Mouse (Mus musculus) MEL (cell line): Measurements from ENCODE around the gene Rps16. TPM values are rescaled to one million over a fixed set of nuclear protein-coding genes. Genes with fewer than 3 reads are reported as not detected.

Experiments
- DNase-seq: peaks from one replicate; pipeline ENCODE4 v3.0.0; 2011; ENCODE audit warnings: low read depth, low spot score
- H3K27ac ChIP-seq: 2 replicates; pipeline ENCODE4 v1.5.1; 2012; ENCODE audit warnings: low read depth, mild to moderate bottlenecking, control low read depth, low read length, moderate library complexity; ENCODE audit not compliant: control insufficient read depth
- H3K27me3 ChIP-seq, 2 experiments: fragments of 150-350 bp in 1 of 2; sonication (generic) in 1 of 2; 2 replicates each; pipeline ENCODE4 v1.6.1; 2012; ENCODE audit warnings: low read length in 2 of 2, mild to moderate bottlenecking in 2 of 2, improper control_type of control experiment in 1 of 2, moderate library complexity in 1 of 2; ENCODE audit not compliant: insufficient read depth in 2 of 2, control insufficient read depth in 1 of 2
- H3K36me3 ChIP-seq, 2 experiments: 2 replicates each; pipeline ENCODE4 v1.6.1; 2012 to 2014; ENCODE audit warnings: low read length in 2 of 2, improper control_type of control experiment in 1 of 2, inconsistent platforms in 1 of 2, mild to moderate bottlenecking in 1 of 2; ENCODE audit not compliant: insufficient read depth in 2 of 2, control insufficient read depth in 1 of 2
- H3K4me1 ChIP-seq, 2 experiments: fragments of 150-350 bp in 1 of 2; sonication (generic) in 1 of 2; 2 replicates each; pipeline ENCODE4 v1.6.1; 2012; ENCODE audit warnings: low read length in 2 of 2, improper control_type of control experiment in 1 of 2, mild to moderate bottlenecking in 1 of 2; ENCODE audit not compliant: insufficient read depth in 2 of 2, control insufficient read depth in 1 of 2
- H3K4me3 ChIP-seq, 2 experiments: fragments of 150-350 bp in 1 of 2; sonication (generic) in 1 of 2; 2 replicates each; pipeline ENCODE4 v1.5.1; 2012; ENCODE audit warnings: low read depth in 2 of 2, low read length in 2 of 2, mild to moderate bottlenecking in 2 of 2, moderate library complexity in 2 of 2, control low read depth in 1 of 2, improper control_type of control experiment in 1 of 2; ENCODE audit not compliant: control insufficient read depth in 1 of 2, insufficient read depth in 1 of 2
- H3K79me2 ChIP-seq: 2 replicates; pipeline ENCODE4 v1.6.1; 2012; ENCODE audit warnings: mild to moderate bottlenecking, low read length, moderate library complexity; ENCODE audit not compliant: control insufficient read depth, poor library complexity, insufficient read depth
- H3K9ac ChIP-seq: 2 replicates; pipeline ENCODE4 v1.6.1; 2012; ENCODE audit warnings: low read depth, mild to moderate bottlenecking, control low read depth, low read length, moderate library complexity; ENCODE audit not compliant: control insufficient read depth, poor library complexity, severe bottlenecking
- H3K9me3 ChIP-seq: fragments of 150-350 bp; sonication (generic); replicated peaks from 2 replicates; pipeline ENCODE4 v1.6.1; 2012; ENCODE audit warnings: mild to moderate bottlenecking, low read length, improper control_type of control experiment, moderate library complexity; ENCODE audit not compliant: insufficient read depth
- CHD1 ChIP-seq: IDR thresholded peaks from 2 replicates; pipeline ENCODE4 v1.6.1; 2012; ENCODE audit warnings: low read depth, mild to moderate bottlenecking, inconsistent platforms, low read length, improper control_type of control experiment
- CHD2 ChIP-seq: IDR thresholded peaks from 2 replicates; pipeline ENCODE4 v1.6.1; 2011; ENCODE audit warnings: low read length, improper control_type of control experiment
- ELF1 ChIP-seq: IDR thresholded peaks from 2 replicates; pipeline ENCODE4 v1.6.1; 2014; ENCODE audit warnings: low read depth, mild to moderate bottlenecking, inconsistent platforms, low read length, improper control_type of control experiment, moderate library complexity
- ETS1 ChIP-seq: IDR thresholded peaks from 2 replicates; pipeline ENCODE4 v1.6.1; 2012; ENCODE audit warnings: low read depth, mild to moderate bottlenecking, inconsistent platforms, low read length, improper control_type of control experiment, moderate library complexity
- GABPA ChIP-seq: IDR thresholded peaks from 2 replicates; pipeline ENCODE4 v1.6.1; 2012; ENCODE audit warnings: low read depth, mild to moderate bottlenecking, inconsistent platforms, low read length, improper control_type of control experiment, moderate library complexity
- GATA1 ChIP-seq: IDR thresholded peaks from 2 replicates; pipeline ENCODE4 v1.6.1; 2011; ENCODE audit warnings: low read depth, low read length, improper control_type of control experiment
- JUND ChIP-seq: IDR thresholded peaks from 2 replicates; pipeline ENCODE4 v1.6.1; 2011; ENCODE audit warnings: low read depth, mild to moderate bottlenecking, improper control_type of control experiment, low read length
- MAX ChIP-seq: IDR thresholded peaks from 2 replicates; pipeline ENCODE4 v1.6.1; 2011; ENCODE audit warnings: low read length, improper control_type of control experiment
- MYC ChIP-seq: IDR thresholded peaks from 2 replicates; pipeline ENCODE4 v1.6.1; 2011; ENCODE audit warnings: low read depth, mild to moderate bottlenecking, low read length, improper control_type of control experiment, moderate library complexity
- NELFE ChIP-seq: IDR thresholded peaks from 2 replicates; pipeline ENCODE4 v1.6.1; 2011; ENCODE audit warnings: low read depth, low read length, improper control_type of control experiment
- POLR2AphosphoS2 ChIP-seq: IDR thresholded peaks from 2 replicates; pipeline ENCODE4 v1.6.1; 2011; ENCODE audit warnings: low read length, improper control_type of control experiment
- RAD21 ChIP-seq: IDR thresholded peaks from 2 replicates; pipeline ENCODE4 v1.6.1; 2011; ENCODE audit warnings: mild to moderate bottlenecking, low read depth, low read length, improper control_type of control experiment
- RCOR1 ChIP-seq: IDR thresholded peaks from 2 replicates; pipeline ENCODE4 v1.6.1; 2012; ENCODE audit warnings: low read depth, mild to moderate bottlenecking, inconsistent platforms, low read length, improper control_type of control experiment
- USF2 ChIP-seq, 2 experiments: IDR thresholded peaks; 2 replicates each; pipeline ENCODE4 v1.6.1; 2011 to 2012; ENCODE audit warnings: improper control_type of control experiment in 2 of 2, low read length in 2 of 2, borderline replicate concordance in 1 of 2, inconsistent platforms in 1 of 2, low read depth in 1 of 2, mild to moderate bottlenecking in 1 of 2; ENCODE audit not compliant: insufficient read depth in 1 of 2
- ZC3H11A ChIP-seq: IDR thresholded peaks from 2 replicates; pipeline ENCODE4 v1.6.1; 2012; ENCODE audit warnings: low read depth, mild to moderate bottlenecking, inconsistent platforms, low read length, improper control_type of control experiment
- ZKSCAN1 ChIP-seq: IDR thresholded peaks from 2 replicates; pipeline ENCODE4 v1.6.1; 2012; ENCODE audit warnings: low read depth, mild to moderate bottlenecking, inconsistent platforms, low read length, improper control_type of control experiment, moderate library complexity
- ZNF384 ChIP-seq: IDR thresholded peaks from 2 replicates; pipeline ENCODE4 v1.6.1; 2012; ENCODE audit warnings: low read depth, mild to moderate bottlenecking, inconsistent platforms, low read length, improper control_type of control experiment
- polyA plus RNA-seq, 2 experiments: library from polyadenylated mRNA; stranded (reverse) in 1 of 2; unstranded in 1 of 2; fragments of >175 nt in 1 of 2; fragments of >200 nt in 1 of 2; gene quantifications; 2 replicates each; pipeline versions ENCODE4 v1.2.1 to v1.2.4; 2012; ENCODE audit warnings: low replicate concordance in 2 of 2, low read depth in 1 of 2; ENCODE audit not compliant: insufficient read length in 2 of 2, insufficient read depth in 1 of 2, missing spikeins in 1 of 2
- total RNA-seq: library from RNA; depleted of rRNA; stranded (reverse); fragments of 300-350 nt; gene quantifications from 2 replicates; pipeline ENCODE4 v1.2.3, GENCODE M21; 2012

Gene Rps16
- total and polyA plus RNA-seq, 3 experiments, result 1,661 to 2,343 (median 1,740) TPM

- H3K36me3 ChIP-seq, result peaks cover 0 to 11% of the 10 kb centered on the region in 2 experiments; a peak in 2 of 4 replicates
- no peak overlapping the region for H3K4me3 ChIP-seq
- TF ChIP-seq ETS1 (no peak), RCOR1 (no peak), POLR2AphosphoS2 (no peak), CHD2 (no peak), GABPA (no peak), ZKSCAN1 (no peak), USF2 (IDR thresholded peaks at IDR 0.05; ENCODE audit: borderline replicate concordance in 1 of 2, insufficient read depth in 1 of 2, low read depth in 1 of 2, low read length in 2 of 2) (no peak), ZNF384 (no peak)
- DNase-seq, result no peak
- H3K4me1 ChIP-seq, result peaks cover 4 to 23% of the 10 kb centered on the region in 2 experiments
- H3K27me3 ChIP-seq, result no peaks in the 10 kb centered on the region
- H3K27ac ChIP-seq, result no peak overlapping the region
- H3K79me2 ChIP-seq, result peaks cover 3% of the 10 kb centered on the region
- no peak overlapping the region for H3K9ac ChIP-seq
- no peaks in the 10 kb centered on the region for H3K9me3 ChIP-seq
Observed at GRCm38 (mm10) chr7:28377190-28378065, 27.0 kb downstream of the Rps16 start.

GRCm38 (mm10) chr7:28378066-28378690 is 27.7 kb downstream of the Rps16 start:
- Histone ChIP-seq H3K4me1 (peaks cover 6 to 30% of the 10 kb centered on the region in 2 experiments), H3K79me2 (peaks cover 3% of the 10 kb centered on the region), H3K9me3 (no peaks in the 10 kb centered on the region), H3K27me3 (no peaks in the 10 kb centered on the region), H3K4me3 (peak overlapping the region; percentile 56 to 69), H3K9ac (peak overlapping the region; percentile 77; the same call in 1 of the 2 replicates), H3K36me3 (peaks cover 0 to 16% of the 10 kb centered on the region in 2 experiments; a peak in 2 of 4 replicates), H3K27ac (no peak overlapping the region)
- DNase-seq, result no peak
- no peak for TF ChIP-seq USF2 (IDR thresholded peaks at IDR 0.05; ENCODE audit: borderline replicate concordance in 1 of 2, insufficient read depth in 1 of 2, low read depth in 1 of 2, low read length in 2 of 2)
- no peak for TF ChIP-seq NELFE
- TF ChIP-seq CHD1, result no peak
- TF ChIP-seq RAD21, result no peak
- TF ChIP-seq JUND, result no peak
- no peak for TF ChIP-seq MYC
- TF ChIP-seq GATA1, result no peak
- no peak for TF ChIP-seq ELF1
- no peak for TF ChIP-seq MAX
- no peak for TF ChIP-seq ZC3H11A
